Mouse (Mus musculus) intestine, embryonic 15.5 days (tissue): ENCODE measurements around the gene Pycr2. TPM values are rescaled to one million over a fixed set of nuclear protein-coding genes. Genes with fewer than 3 reads are reported as not detected.

Experiments
- ATAC-seq: fragments of 200-750 bp; cut with Nextera tagmentation; 2 replicates; pipeline ENCODE4 v1.8.0; 2017; ENCODE audit warnings: moderate TSS enrichment, moderate library complexity
- H3K27ac ChIP-seq: fragments of 300-500 bp; sonication (generic); 2 replicates; pipeline ENCODE4 v1.5.1; 2015; ENCODE audit warnings: mild to moderate bottlenecking, inconsistent platforms
- H3K27me3 ChIP-seq: fragments of 300-500 bp; sonication (generic); replicated peaks from 2 replicates; pipeline ENCODE4 v1.6.1; 2015; ENCODE audit warnings: inconsistent platforms
- H3K36me3 ChIP-seq: fragments of 300-500 bp; sonication (generic); 2 replicates; pipeline ENCODE4 v1.6.1; 2015; ENCODE audit warnings: inconsistent platforms
- H3K4me1 ChIP-seq: fragments of 300-500 bp; sonication (generic); replicated peaks from 2 replicates; pipeline ENCODE4 v1.6.1; 2015; ENCODE audit warnings: inconsistent platforms
- H3K4me2 ChIP-seq: fragments of 300-500 bp; sonication (generic); replicated peaks from 2 replicates; pipeline ENCODE4 v1.6.1; 2015; ENCODE audit warnings: mild to moderate bottlenecking, inconsistent platforms
- H3K4me3 ChIP-seq: fragments of 300-500 bp; sonication (generic); replicated peaks from 2 replicates; pipeline ENCODE4 v1.5.1; 2015; ENCODE audit warnings: inconsistent platforms
- H3K9ac ChIP-seq: fragments of 300-500 bp; sonication (generic); 2 replicates; pipeline ENCODE4 v1.6.1; 2015; ENCODE audit warnings: inconsistent platforms
- H3K9me3 ChIP-seq: fragments of 300-500 bp; sonication (generic); 2 replicates; pipeline ENCODE4 v1.6.1; 2016; ENCODE audit warnings: inconsistent platforms
- WGBS: fragments of 180-500 bp; shearing (Covaris S2); methylation state at CpG from one replicate; pipeline ENCODE4 v1.1.7; 2015; 5-methylcytosine and 5-hydroxymethylcytosine counted together
- polyA plus RNA-seq: library from polyadenylated mRNA; unstranded; fragments of >200 nt; fragmentation: Nextera tagmentation; extraction: Ambion mirVana; gene quantifications from 2 replicates; pipeline ENCODE4 v1.2.1, GENCODE M21; 2015

Pycr2 gene
- 71.4 and 82.4 TPM in 2 replicates for polyA plus RNA-seq

DNA sequence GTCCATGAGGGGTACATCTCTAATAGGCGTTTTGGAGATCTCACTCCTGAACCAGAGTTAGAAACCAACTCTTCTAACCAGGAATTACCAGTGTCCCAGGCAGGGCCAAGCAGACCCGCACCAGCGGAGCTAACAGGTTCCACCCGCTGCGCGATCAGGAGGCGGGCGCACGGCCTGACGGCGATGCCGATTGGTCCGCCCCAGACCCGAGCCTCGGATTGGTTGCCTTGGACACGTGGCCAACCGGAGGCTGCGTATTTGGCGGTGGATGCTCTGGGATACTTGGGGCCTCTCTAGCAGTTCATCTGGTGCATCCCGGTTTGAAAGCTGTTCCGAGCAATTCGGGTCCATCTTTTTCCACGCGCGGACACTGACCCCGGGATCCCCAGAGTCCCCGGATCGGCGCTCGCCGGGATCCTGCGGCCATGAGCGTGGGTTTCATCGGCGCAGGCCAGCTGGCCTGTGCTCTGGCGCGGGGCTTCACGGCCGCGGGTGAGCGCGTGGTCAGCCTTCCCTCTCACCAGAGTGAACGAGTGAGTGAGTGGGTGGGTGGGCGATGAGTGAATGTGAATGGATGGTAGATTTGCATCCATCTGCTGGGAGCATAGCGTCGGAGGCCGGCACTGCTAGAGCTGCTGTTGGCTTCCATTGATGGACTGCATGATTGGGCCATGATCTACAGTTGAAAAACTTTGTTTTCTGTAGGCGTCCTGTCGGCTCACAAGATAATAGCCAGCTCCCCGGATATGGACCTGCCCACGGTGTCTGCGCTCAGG, at the start of gene Pycr2:
Gene Pycr2 (plus strand): TSS at position 255 of the 776 bp plus-strand sequence.
- peak within 1 kb of the TSS; percentile 82 for H3K4me2 ChIP-seq
- no peaks in the 10 kb centered on the region for H3K9me3 ChIP-seq
- under 1% methylated on average over 52 of the region's 52 CpGs for WGBS
- peak within 1 kb of the TSS; percentile 92 for H3K9ac ChIP-seq
- ATAC-seq = peak; percentile 99
- peaks cover 14% of the 10 kb centered on the region; the same call in 1 of the 2 replicates for H3K4me1 ChIP-seq
- peaks cover 17% of the 10 kb centered on the region; the same call in 1 of the 2 replicates for H3K36me3 ChIP-seq
- peak within 1 kb of the TSS; percentile 86 for H3K27ac ChIP-seq
- H3K27me3 ChIP-seq = no peaks in the 10 kb centered on the region
- peak within 1 kb of the TSS; percentile 86 for H3K4me3 ChIP-seq

DNA sequence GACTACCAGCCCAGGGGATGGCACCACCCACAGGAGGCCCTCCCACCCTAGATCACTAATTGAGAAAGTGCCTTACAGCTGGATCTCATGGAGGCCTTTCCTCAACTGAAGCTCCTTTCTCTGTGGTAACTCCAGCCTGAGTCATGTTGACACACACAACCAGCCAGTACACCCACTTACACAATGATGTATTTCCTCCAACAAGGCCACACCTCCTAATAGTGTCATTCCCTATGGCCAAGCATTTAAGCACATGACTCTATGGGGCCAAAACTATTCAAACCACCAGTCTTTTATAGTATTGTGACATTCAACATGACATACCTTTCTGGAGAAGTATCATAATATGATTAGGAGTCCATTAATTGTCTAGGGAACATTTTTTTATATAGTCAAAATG, 45.3 kb upstream of the Pycr2 start:
- H3K9me3 ChIP-seq = no peaks in the 10 kb centered on the region

DNA sequence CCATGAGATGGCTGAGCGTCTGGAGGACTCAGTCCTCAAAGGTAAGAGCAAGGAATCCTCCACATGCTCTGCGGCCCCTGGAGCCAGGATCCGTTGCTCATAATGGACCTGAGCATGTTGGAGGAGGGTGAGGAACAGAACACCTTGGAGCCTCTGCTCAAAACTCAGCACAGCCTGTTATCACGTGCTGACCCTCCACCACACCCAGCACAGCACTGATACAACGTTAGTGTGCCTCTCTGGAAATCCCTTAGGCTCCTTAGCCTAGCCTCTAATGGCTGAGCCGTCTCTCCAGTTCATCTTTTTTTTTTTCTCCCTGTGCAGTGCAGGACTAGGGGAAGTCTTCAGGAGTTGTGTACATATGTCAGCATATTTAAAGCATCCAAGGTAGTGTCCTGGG, 44.1 kb upstream of the Pycr2 start:
- no peak overlapping the region for H3K4me2 ChIP-seq
- no peaks in the 10 kb centered on the region for H3K4me1 ChIP-seq
- no peaks in the 10 kb centered on the region for H3K27me3 ChIP-seq
- H3K9ac ChIP-seq = no peak overlapping the region
- WGBS = 81% methylated on average over 6 of the region's 6 CpGs
- no peak for ATAC-seq
- H3K9me3 ChIP-seq = no peaks in the 10 kb centered on the region
- H3K4me3 ChIP-seq = no peak overlapping the region
- H3K36me3 ChIP-seq = peaks cover 55% of the 10 kb centered on the region
- H3K27ac ChIP-seq = no peak overlapping the region

More for the DNA sequence above, 45.3 kb upstream of the Pycr2 start:
- Histone ChIP-seq H3K4me3 (no peak overlapping the region), H3K27me3 (no peaks in the 10 kb centered on the region), H3K4me1 (no peaks in the 10 kb centered on the region), H3K9ac (no peak overlapping the region), H3K36me3 (peaks cover 49% of the 10 kb centered on the region), H3K4me2 (no peak overlapping the region), H3K27ac (no peak overlapping the region)
- ATAC-seq = no peak

DNA sequence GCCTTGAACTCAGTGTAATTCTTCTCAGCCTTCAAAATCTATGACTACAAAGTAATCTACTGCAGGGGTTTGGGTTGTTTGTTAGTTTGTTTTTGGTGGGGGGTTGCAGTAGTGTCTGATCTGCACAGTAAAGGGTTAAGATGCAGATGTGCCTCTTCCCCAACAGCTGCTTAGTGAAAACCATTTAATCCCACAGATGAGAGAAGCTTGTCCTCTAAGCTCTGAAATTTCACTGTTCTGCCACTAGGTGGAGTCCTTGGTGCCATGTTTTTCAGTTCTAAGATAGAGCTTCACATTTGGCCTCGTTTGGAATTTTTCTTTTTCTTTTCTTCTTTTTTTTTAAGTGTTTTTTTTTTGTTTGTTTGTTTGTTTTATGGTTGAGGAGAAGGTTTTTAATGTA, 40.5 kb upstream of the Pycr2 start:
- H3K4me2 ChIP-seq = no peak overlapping the region
- 11% methylated on average over 1 of the region's 1 CpGs for WGBS
- no peaks in the 10 kb centered on the region for H3K4me1 ChIP-seq
- ATAC-seq = no peak
- H3K4me3 ChIP-seq = no peak overlapping the region
- peaks cover 45% of the 10 kb centered on the region for H3K36me3 ChIP-seq
- H3K27ac ChIP-seq = no peak overlapping the region
- no peak overlapping the region for H3K9ac ChIP-seq
- H3K27me3 ChIP-seq = no peaks in the 10 kb centered on the region
- no peaks in the 10 kb centered on the region for H3K9me3 ChIP-seq

DNA sequence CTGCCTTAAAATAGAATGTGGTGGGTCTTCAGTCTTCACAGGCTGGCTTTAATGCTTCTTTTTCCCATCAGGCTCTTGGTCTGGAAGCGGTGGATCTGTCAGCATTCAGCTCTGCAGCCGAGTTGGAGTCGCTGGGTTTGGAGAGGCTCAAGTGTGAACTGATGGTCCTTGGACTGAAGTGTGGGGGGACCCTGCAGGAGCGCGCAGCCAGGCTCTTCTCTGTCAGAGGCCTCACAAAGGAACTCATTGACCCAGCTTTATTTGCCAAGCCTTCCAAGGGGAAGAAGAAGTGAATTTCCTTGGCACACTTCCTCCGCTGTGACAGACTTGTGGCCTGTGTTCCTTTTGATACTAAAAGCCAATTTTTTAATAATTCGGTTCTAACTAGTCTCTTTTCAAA, 38.1 kb upstream of the Pycr2 start:
- no peaks in the 10 kb centered on the region for H3K27me3 ChIP-seq
- H3K4me2 ChIP-seq = no peak overlapping the region
- no peaks in the 10 kb centered on the region for H3K9me3 ChIP-seq
- no peak overlapping the region for H3K27ac ChIP-seq
- H3K4me1 ChIP-seq = no peaks in the 10 kb centered on the region
- WGBS = 91% methylated on average over 7 of the region's 7 CpGs
- H3K9ac ChIP-seq = no peak overlapping the region
- ATAC-seq = no peak
- H3K4me3 ChIP-seq = no peak overlapping the region
- peaks cover 34% of the 10 kb centered on the region for H3K36me3 ChIP-seq

DNA sequence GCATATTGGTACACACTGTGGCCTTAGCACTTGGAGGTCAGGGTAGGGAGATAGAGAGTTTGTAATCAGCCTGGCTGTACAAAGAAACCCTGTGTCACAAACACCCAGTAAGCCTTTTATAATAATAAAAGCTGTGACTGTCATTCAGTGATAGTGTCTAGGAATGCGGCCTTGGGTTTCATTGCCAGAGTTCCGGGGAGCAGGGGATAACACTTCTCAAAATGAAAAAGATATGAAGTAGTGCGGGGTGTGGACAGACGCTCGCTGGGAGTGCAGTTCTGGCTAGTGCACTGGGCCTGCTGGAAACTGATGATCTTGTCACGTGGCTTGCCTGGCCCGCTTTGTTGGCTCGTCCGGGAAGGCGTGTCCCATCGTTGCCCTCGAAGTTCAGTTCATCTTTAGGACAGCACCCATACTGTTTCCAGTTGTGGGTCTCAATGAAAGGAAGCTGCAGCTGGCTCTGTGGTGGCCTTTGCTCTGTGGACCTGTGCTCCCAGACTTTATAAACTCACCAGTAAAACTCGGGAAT, 33.9 kb upstream of the Pycr2 start:
- no peaks in the 10 kb centered on the region for H3K4me1 ChIP-seq
- no peak overlapping the region for H3K4me2 ChIP-seq
- H3K4me3 ChIP-seq = no peak overlapping the region
- WGBS = 56% methylated on average over 13 of the region's 13 CpGs
- 0 out of 2 replicates have a peak, but pooled peaks cover 12% of the 10 kb centered on the region for H3K36me3 ChIP-seq
- no peaks in the 10 kb centered on the region for H3K9me3 ChIP-seq
- H3K9ac ChIP-seq = no peak overlapping the region
- H3K27me3 ChIP-seq = no peaks in the 10 kb centered on the region
- no peak for ATAC-seq
- no peak overlapping the region for H3K27ac ChIP-seq

DNA sequence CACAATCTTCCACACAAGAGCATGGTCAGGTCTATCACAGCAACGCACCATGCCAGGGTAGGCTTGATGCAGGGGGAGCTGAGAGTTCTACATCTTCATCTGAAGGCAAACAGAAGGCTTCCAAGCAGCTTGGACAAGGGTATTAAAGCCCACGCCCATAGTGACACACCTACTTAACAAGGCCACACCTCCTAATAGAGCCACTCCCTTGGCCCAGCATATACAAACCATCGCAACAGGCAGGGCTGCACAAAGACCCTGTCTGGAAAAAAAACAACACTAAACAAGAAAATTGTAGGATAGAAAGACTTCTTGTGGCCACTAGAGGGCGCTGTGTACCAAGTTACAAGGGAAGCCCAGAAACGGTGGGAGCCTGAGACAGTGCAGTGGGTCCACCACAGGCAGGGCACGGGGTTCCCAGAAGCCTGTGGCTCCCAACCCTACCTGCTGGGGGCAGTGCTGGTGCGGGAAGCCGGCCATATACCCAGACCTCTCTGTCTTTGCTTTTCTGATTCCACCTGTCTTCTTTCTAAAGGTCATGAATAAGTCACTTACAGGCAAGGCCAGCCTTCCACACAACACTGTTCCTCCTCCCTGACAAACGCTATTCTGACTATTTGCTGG, 30.1 kb upstream of the Pycr2 start:
- WGBS = 23% methylated on average over 9 of the region's 9 CpGs
- H3K4me1 ChIP-seq = no peaks in the 10 kb centered on the region
- ATAC-seq = peak; percentile 56; the same call in 1 of the 2 replicates

DNA sequence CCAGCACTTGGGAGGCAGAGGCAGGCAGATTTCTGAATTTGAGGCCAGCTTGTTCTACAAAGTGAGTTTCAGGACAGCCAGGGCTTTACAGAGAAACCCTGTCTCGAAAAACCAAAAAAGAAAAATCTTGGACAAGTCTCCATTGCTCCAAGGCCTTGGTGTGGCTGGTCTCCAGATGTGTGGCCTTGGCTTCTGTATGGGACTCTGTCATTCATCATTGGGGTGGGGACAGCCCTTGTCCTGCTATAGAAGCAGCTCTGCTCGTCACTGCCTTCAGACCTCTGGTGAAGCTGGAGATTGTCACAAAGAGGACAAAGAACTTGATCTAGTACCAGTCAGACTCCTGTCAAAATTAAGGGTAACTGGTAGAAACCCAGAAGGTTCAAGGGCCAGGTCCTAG, 29.5 kb upstream of the Pycr2 start:
- no peak overlapping the region for H3K4me3 ChIP-seq
- H3K9ac ChIP-seq = no peak overlapping the region
- 68% methylated on average over 2 of the region's 2 CpGs for WGBS
- ATAC-seq = no peak
- H3K9me3 ChIP-seq = no peaks in the 10 kb centered on the region
- no peak overlapping the region for H3K4me2 ChIP-seq
- no peaks in the 10 kb centered on the region for H3K27me3 ChIP-seq
- H3K4me1 ChIP-seq = no peaks in the 10 kb centered on the region
- H3K27ac ChIP-seq = no peak overlapping the region
- no peaks in the 10 kb centered on the region for H3K36me3 ChIP-seq

More for the DNA sequence above, 30.1 kb upstream of the Pycr2 start:
- Histone ChIP-seq H3K4me2 (no peak overlapping the region), H3K27me3 (no peaks in the 10 kb centered on the region), H3K9ac (no peak overlapping the region), H3K27ac (no peak overlapping the region), H3K36me3 (no peaks in the 10 kb centered on the region), H3K9me3 (no peaks in the 10 kb centered on the region), H3K4me3 (no peak overlapping the region)

DNA sequence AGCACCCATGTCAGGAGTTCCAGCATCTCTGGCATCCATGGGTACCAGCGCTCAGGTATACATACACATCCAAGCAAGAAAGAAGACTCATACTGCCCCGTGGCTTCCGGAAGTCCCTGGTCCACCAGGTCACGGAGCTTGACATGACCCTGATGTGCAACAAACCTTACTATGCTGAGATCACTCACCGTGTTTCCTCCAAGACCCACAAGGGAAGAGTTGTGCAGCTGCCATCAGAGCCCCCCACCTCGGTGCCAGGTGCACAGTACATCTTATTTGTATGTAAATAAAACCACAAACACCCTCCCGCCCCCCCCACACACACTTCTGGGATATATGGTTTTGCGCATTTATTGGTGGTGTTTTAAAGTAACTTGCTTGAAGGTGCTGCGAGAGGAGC, 29.0 kb upstream of the Pycr2 start:
- no peaks in the 10 kb centered on the region for H3K9me3 ChIP-seq
- H3K27ac ChIP-seq = no peak overlapping the region
- no peaks in the 10 kb centered on the region for H3K36me3 ChIP-seq
- H3K9ac ChIP-seq = no peak overlapping the region
- no peak overlapping the region for H3K4me2 ChIP-seq
- no peak for ATAC-seq
- no peak overlapping the region for H3K4me3 ChIP-seq
- no peaks in the 10 kb centered on the region for H3K27me3 ChIP-seq
- H3K4me1 ChIP-seq = no peaks in the 10 kb centered on the region
- WGBS = 85% methylated on average over 9 of the region's 9 CpGs

GRCm38 (mm10) chr1:180877466-180877865, 26.6 kb upstream of the Pycr2 start:
- no peak overlapping the region for H3K27ac ChIP-seq
- H3K4me3 ChIP-seq = no peak overlapping the region
- H3K27me3 ChIP-seq = no peaks in the 10 kb centered on the region
- no peak for ATAC-seq
- H3K36me3 ChIP-seq = no peaks in the 10 kb centered on the region
- no peaks in the 10 kb centered on the region for H3K4me1 ChIP-seq
- H3K9me3 ChIP-seq = no peaks in the 10 kb centered on the region
- no peak overlapping the region for H3K9ac ChIP-seq
- no peak overlapping the region for H3K4me2 ChIP-seq
- WGBS = 70% methylated on average over 4 of the region's 4 CpGs

DNA sequence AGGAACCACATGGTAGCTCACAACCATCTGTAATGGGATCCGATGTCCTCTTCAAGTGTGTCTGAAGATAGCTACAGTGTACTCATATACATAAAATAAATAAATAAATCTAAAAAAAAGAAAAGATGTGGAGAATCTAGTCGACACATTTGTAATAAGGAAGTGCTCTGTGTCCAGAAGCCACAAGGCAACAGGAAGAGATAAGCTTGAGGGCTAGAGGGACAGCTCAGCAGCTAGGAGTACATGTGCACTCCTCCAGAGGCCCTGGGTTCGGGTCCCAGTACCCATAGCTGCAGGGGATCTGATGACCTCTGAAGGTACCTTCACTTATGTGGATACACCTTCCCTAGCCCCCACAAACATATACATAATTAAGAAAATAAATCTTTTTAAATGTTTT, 22.3 kb upstream of the Pycr2 start:
- H3K4me1 ChIP-seq = no peaks in the 10 kb centered on the region
- no peaks in the 10 kb centered on the region for H3K27me3 ChIP-seq
- no peaks in the 10 kb centered on the region for H3K36me3 ChIP-seq
- H3K4me3 ChIP-seq = no peak overlapping the region
- ATAC-seq = no peak
- H3K4me2 ChIP-seq = no peak overlapping the region
- no peak overlapping the region for H3K9ac ChIP-seq
- no peaks in the 10 kb centered on the region for H3K9me3 ChIP-seq
- 68% methylated on average over 3 of the region's 3 CpGs for WGBS
- H3K27ac ChIP-seq = no peak overlapping the region

GRCm38 (mm10) chr1:180883731-180884130, 20.4 kb upstream of the Pycr2 start:
- ATAC-seq = no peak
- Histone ChIP-seq H3K36me3 (no peaks in the 10 kb centered on the region), H3K4me3 (no peak overlapping the region), H3K9me3 (no peaks in the 10 kb centered on the region), H3K27ac (no peak overlapping the region), H3K27me3 (no peaks in the 10 kb centered on the region), H3K9ac (no peak overlapping the region), H3K4me1 (peaks cover 6% of the 10 kb centered on the region), H3K4me2 (no peak overlapping the region)
- 23% methylated on average over 7 of the region's 7 CpGs for WGBS
